Mouse (Mus musculus) activated CD4-positive, CD25-positive, alpha-beta regulatory T cell, adult 4 months (primary cell): ENCODE results near the gene Txlng. TPM values are rescaled to one million over a fixed set of nuclear protein-coding genes. Genes with fewer than 3 reads are reported as not detected.

ENCODE experiments used
- ATAC-seq: one replicate; pipeline ENCODE4 v1.8.0; 2017
- polyA plus RNA-seq, 2 experiments: library from polyadenylated mRNA; unstranded; fragments of 100-300 nt; shearing (Covaris generic); gene quantifications; one replicate each; pipeline ENCODE4 v1.2.1; 2017

Gene Txlng
- polyA plus RNA-seq, 2 experiments from 2014 or later: 20.9 to 22.1 TPM

DNA sequence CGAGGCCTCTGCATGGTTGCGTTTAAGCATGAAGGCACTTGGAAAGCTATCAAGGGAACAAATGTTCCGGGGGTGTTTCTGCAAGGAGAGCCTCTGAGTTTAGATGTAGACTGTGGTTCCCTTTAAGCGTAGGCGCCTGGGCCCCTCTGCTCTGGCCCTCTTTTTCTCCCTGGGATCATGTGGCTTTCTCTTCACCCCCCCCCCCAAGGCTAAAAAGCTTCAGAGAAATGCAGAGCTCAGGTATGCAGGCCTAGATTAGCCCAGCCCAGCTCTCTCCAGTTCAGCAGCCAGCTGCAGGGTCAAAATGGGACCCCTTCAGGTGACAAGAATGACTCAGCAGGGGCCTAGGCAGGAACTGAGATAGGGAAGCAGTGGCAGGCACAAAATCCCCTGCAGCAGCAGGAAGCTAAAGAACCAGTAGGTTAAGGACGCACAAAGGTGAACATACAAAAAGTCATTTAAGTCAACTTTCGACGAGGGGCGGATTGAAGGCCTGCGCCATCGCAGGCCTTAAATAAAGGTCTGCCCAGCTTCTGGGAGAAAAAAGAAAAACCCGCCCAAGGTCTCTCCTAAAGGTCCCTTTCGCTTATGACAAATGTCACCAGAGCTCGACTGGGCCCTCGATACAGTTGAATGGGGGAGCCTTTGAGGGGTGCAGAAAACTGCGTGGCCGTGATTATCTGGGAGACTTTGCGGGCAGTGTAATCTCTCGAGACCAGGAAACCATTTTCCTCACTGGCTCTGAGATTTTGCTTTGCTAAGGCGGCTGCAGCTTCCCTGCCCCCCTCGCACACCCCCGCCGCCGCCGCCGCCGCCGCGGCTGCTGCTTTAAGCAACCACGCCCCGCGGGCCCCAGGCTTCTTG lies 69.8 kb downstream of the Txlng start:
- ATAC-seq: peak; percentile 19

DNA sequence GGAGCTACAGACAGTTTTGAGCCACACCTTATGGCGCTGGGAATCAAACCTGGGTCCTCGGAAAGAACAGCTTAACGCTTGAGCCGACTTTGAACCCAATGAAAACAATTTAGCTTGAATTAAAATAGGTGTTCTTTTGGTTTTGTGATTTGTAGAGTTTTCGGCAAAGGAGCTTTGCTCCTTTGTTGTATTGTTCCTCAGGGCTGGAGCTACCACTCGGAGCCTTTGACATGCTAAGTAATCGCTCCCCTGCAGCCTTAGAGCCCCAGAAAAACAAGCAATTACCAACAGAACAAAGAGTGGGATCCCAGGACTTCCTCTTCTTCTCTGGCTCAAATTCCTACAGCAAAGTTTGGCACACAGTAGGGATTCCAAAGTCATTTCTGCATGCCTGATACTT lies 73.2 kb downstream of the Txlng start:
- no peak for ATAC-seq

DNA sequence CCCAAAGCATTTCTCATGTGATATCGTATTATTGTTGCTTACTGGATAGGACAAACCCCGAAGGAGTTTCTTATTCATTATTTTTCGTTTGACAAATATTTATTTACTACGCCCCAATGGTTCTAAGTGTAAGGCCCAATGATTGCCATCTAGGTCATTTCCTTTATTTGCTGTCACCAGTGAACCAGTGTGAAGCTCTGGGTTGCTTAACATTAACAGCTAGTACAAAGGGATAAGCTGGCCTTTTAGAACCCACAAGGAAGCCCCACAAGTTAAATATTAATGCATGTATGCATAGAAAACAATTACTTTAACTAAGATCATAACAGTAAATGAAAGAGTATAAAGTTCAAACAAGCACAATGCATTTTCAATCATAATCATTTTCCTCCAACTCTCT lies 74.9 kb downstream of the Txlng start:
- ATAC-seq: no peak

DNA sequence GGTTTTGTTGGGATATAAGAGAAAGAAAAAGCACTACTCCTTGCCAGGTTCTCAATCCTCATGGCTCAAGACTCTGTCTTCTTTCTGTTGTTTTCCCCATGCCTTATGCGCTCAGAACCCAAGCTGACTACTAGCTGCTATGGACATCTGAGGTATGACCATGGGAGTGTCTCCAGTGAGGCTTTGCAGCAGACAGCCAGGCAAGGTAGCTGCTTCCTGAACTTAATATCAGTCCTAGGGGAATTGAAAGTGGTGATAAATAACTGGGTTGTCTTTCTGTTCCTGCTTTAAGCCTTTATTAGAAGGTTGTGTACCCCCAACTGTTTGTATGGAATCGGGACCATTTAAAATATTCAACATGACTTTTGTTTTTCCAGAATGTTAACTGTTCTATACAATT lies 76.8 kb downstream of the Txlng start:
- no peak for ATAC-seq

DNA sequence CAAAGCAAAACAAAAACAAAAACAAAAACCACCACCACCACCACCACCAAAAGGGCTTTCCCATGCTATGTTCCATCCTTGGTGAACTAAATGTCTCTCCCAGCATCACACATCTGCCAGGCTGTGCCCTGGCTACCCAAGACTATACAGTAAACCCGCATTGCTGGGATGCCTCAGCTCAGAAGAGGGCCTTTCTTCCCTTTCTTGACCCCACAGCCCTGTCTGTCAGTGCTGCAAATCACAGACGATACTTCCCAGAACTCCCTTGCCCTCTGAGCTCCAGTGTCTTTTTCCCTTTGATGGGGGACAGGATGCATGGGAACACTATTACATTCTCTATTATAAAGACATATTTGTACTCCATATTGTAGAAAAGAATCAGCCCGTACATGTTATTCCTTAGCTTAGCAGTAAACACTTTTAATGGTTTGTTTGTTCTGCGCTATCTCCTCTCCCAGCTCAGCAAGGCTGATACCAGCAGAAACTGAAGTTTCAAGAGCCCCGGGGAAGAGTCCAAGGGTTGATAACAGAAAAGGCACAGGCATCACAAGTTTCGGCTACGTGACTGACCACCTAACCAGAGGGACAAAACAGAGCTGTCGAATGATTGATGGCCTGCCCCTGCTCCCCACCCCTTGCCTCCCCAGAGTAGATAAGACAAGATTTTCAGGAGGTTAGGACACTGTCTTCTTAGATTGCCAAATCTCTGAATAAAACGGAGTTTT lies 80.4 kb downstream of the Txlng start:
- ATAC-seq: no peak

DNA sequence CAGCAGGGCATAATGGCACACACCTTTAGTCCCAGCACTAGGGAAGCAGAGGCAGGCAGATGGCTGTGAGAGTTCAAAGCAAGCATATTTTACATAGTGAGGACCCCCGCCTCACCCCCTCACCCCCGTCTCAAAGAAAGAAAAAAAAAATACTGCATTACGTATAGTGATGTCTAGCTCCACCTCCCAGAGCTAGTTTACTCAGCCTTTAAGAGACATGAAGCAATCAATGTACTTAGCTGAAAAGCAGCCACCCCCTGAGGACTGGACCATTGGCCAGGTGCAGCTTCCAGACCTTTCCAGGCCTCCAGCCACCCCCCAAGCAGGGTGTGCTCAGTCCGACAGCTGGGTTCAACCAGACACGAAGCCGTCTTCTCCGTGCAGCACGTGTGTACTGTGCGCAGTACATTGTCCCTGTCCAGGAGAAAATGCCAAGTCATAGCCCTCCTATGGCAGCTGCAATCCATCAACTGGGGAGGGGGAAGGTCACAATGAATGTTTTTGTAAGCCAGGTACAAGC lies 93.1 kb downstream of the Txlng start:
- no peak for ATAC-seq

DNA sequence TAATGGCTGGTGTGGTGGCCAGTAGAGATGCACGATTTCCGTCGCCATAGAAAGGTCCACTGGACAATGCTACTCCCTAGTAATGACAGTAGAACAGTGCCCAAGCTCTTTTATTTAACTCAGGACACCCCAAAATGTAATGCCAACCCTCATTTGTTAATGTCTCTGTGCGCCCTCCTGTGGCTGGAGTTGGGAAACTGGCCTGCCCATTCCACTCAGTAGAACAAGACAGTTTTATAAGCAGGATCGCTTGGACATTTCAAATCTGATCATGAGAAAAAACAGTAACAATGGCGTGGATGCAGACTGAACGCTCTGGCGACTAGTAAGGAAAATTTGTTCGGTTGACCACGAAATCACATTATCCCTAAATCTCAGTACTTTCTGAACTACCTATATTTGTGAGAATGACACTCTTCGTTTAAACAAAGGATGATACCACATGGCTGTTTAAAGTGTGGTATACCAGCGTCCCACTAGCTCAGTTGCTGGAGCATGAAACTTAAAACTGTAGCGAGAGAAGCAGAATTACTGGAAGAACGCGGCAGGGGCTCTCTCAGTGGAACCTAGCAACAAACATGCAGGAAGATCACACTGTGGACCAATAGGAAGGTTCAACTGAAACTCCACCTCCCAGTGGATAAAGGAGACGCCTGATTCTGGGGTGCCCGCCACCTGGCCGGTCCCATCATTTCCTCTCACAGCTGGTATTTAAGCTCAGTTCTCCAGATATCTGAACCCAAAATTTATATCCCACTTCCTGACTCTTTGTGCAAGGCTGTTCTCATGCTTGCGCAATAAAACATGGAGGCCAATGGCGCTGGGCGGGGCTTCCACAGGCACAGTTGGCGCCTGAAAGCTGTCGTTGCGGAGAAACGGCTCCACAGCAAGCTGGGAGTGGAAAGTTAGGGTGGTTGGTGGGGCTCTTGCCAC lies 94.0 kb downstream of the Txlng start:
- ATAC-seq: peak; percentile 91

DNA sequence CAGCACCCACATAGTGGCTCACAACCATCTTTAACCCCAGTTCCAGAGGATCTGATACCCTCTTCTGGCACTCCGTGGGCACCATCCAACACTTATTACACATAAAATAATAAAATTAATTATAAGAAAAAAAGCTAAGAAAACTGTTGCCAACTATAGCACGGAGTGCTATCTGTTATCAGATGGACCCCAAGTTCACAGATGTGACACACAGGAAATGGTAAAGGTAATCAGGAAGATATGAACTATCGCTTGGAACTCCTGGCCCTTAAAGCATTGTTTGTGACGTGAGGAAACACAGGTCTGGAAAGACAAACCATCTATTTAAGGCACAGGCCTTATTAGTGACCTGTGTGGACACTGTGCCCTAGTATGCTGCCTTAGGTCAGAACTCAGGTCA lies 99.2 kb downstream of the Txlng start:
- no peak for ATAC-seq

Other genes with a start within 250 kb of the Txlng start
- gene Reps2, start 185.8 kb downstream of the Txlng start, polyA plus RNA-seq: not detected
- gene Rbbp7, start 69.1 kb downstream of the Txlng start, polyA plus RNA-seq: 100 to 1,000 TPM; 173 to 192 TPM
- 10 to 100 TPM; 15.3 to 16.9 TPM for gene Syap1, start 59.0 kb upstream of the Txlng start, polyA plus RNA-seq
- 100 to 1,000 TPM; 186 to 196 TPM for gene Ctps2, start 71.8 kb upstream of the Txlng start, polyA plus RNA-seq
- gene S100g, start 135.1 kb upstream of the Txlng start, polyA plus RNA-seq: 1 to 10 TPM in 1 of 2 experiments, not detected in 1; 1.2 TPM